Mouse (Mus musculus): Measurements from ENCODE around the gene Auh.
A peak's percentile ranks its signal among the peaks of the same experiment; 100 is the strongest.

Gene Auh

DNA sequence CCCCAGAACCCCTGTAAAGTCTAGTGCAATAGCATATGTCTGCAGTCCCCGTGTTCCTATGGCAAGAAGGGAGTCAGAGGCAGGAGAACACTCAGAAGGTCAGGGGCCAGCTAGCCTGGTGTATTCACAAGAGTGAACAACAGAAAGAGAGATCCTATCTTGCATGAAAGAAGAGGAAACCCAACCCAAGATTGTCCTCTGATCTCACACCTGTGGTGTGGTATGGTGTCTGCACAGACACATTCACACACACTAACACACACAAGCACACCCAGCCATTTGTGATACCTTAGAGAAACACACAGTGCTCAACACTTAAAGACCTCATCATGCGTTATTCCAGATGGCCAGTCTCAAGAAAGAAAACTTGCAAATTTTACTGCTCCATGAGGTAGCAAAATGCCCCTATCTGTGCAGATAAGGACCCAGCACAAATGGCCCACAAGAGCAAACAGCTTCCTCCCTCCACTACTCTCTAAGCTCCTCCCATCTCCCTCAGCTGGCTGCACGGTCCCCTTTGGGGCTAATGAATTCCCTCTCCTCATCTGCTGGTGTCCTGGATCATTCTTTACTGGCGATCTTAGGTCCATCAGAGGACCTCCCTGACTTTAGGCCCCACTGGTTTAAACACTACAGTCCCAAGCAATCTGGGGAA, 128.7 kb downstream of the Auh start:
- no peak for ATAC-seq (ENCODE audit: low TSS enrichment)

DNA sequence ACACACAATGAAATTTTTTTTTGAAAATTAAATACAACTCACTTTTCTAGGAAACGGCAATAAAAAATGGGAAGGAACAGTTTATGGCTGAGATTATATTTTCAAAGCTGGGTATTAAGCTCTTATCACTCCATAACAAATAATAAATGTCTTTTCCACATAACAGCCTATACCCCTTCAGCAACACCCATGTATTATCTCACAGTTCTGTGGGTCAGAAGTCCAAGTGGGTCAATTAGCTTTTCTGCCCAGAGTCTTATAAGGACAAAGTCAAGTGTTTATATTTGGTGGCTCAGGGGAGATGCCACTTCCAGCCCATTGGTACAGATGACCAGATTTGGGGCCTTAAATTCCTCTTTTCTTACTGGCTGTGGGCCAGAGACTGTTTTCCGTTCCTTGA, 129.4 kb downstream of the Auh start:
- no peak for ATAC-seq (ENCODE audit: low TSS enrichment)

DNA sequence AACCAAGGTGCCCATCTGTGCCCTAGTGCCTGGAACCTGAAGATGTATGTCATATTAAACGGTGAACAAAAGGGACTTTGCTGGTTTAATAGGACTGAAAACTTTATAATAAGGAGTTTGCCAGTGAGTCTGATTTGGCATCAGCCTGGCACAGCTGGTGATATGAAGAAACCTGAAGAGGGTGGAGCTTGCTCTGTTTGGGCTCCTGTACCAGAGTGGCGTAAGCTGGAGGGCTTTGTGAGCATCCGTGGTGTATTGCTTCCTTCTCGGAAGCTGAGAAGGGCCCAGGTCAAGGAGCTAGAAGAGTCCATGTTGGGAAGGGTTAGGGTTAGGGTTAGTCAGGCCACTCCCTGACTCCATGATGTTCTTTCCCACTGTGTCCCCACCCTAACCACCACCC, 135.2 kb downstream of the Auh start:
- no peak for ATAC-seq (ENCODE audit: low TSS enrichment)

DNA sequence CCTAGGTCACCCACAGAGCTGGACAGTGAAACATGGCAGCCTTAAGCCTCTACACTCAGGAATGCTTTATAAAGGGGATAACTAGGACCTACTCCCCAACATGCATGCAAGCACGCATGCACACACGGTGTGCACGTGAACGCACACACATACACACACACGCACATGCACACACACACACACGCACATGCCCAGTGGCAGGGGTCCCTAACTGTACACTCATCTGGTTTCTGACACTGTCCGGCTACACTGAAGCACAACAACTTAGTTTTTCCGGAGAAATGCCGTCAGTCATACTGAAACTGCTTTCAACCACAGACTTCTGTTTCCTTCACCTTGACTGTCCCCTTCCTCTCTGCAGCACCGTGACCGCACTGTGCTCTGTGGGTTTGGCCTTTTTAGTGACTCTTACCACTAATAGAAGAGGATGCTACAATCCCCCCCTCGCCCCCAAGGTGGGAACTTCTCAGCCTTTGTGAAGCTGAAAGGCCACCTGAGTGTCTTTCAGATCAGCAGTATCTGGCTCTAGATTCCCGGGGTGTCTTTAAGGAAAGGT, 136.0 kb downstream of the Auh start:
- ATAC-seq (ENCODE audit: low TSS enrichment), result no peak

DNA sequence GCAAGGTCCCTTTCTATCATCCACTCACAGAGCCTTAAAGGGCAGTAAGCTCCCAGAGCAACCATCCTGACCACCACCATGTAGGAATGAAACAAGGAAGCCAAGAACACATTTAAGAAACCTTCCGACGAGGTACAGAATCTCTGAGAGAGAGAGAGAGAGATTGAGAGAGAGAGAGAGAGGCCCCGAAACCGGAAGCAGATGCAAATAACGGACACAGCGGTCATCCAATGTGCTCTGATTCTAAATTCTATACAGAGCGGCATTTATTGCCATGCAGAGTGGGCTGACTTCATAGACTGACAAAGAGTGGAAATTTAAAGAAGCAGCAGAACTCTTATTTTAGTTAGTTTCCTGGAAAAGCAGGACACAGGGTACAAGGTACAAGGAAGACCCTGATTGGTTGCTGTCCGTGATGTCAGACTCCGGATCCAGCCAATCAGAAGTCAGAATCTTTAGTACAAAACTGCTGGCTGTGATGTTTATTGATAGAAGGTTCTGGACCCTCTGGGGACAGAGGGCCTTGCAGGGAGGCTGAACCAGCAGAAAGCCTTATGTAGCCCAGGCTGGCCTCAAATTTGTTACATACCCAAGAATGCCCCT, 137.1 kb downstream of the Auh start:
- ATAC-seq (ENCODE audit: low TSS enrichment), result peak; percentile 59; the same call in 1 of the 2 replicates

DNA sequence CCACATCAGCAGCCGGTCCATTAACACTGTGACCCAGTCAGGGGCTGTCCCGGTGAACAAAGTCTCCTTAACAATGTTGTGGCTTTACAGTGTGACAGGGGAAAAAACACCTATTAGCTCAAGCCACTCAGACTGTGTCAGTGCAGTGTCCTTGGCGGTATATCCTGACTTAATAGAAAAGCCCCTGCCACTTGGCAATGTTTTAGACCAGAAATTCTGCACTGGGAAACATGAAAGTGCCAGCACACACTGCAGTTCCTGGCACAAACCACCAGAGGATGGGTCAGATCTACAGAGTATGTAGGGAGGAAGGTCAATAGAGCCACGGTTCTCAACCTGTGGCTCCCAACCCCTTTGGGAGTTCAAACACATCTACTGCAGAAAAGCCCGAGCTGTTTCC, 138.6 kb downstream of the Auh start:
- no peak for ATAC-seq (ENCODE audit: low TSS enrichment)
